Mouse (Mus musculus) cerebellum, postnatal 14 days (tissue): Measurements from ENCODE around the gene Epha3.

ENCODE experiments used
- DNase-seq, 2 experiments: peaks; one replicate each; pipeline ENCODE4 v3.0.0; 2021; ENCODE audit warnings: mixed read lengths in 2 of 2

The Epha3 gene

DNA sequence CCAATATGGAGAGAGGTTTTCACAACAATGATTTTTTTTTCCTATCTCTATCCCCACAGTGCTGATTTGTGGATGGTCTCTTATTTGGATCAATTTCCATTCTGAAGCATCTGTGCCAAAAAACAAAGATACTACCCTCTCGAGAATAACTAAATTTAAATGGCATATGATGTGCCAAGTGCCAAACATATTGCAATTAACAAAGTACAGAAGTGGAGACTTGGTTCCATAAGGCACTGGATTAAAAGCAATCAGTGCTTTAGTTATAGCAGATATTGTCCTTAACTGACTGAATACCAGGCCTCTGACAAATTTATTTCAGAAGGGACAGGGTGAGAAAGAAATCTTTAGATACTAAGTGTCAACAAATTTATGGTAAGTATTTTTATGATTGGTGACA, 81.9 kb downstream of the Epha3 start:
- no peak for DNase-seq

DNA sequence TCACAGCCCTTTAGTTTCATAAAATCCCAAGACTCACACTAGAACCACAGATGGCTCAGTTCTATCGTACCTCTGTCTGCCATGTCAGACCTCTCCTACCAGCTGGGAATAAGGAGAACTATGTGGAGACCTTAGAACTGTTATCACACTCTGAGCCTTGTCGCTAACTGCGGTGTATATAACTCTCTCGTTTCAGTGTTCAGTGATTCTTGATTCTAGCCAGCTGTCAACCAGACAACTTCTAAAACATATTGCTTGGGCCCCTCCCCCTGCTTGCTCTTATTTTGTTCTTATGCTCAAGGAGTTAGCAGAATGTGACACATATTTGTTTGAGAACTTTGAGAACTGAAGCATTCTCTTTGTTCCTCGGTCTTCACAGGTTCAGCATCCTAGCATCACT, 83.8 kb downstream of the Epha3 start:
- no peak for DNase-seq

DNA sequence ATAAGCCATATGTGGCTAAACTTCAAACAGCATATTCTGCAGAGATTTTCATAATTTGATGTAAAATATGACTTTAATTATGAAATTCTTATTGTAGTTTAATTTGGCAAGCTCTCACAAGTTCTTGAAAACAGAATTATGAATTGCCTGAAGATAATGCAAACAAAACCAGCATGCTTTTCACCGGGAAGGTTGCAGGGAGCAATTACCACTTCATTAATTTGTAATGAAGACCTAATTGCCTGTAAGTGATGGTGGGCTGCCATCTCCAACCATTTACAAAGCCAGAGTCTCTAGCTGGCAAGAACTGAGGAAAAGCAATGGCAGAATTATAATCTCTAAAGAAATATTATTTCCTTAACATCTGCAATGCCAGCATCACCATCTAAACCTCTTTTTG, 86.2 kb downstream of the Epha3 start:
- no peak for DNase-seq

DNA sequence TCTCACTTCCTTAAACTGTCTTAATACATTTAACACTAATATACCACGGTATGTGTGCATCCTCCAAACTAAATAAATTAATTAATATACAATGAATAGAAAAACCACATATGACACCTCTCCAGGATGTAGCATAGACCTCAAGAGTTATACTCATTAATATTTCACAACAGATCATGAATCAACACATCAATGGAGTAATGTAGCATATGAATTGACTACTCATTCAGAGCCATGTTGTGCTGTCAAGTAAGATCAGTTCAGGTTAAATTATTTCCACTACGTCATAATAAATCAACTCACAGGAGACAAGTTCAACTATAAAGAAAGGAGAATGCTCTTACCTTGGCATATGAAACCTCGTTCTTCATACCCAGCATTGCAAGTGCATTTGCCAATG, 91.4 kb downstream of the Epha3 start:
- DNase-seq: no peak

DNA sequence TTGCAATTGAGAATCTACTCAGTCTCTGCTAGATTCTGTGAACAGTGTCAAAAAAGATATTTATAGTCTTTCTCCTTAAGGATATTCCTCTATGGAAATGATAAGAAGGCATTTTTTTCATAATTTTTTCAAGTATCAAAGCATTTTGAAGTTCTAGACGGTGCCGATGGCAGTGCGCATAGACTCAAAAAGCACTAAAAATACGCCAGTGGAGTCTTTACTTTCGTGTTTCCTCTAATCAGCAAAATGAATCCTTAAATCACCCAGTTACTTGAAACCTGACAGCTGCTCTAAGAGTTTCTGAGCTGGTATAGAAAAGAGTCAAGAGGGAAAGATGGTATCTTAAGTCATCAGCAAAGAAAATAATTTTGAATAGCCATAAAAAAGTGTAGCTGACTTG, 96.4 kb downstream of the Epha3 start:
- DNase-seq: no peak

DNA sequence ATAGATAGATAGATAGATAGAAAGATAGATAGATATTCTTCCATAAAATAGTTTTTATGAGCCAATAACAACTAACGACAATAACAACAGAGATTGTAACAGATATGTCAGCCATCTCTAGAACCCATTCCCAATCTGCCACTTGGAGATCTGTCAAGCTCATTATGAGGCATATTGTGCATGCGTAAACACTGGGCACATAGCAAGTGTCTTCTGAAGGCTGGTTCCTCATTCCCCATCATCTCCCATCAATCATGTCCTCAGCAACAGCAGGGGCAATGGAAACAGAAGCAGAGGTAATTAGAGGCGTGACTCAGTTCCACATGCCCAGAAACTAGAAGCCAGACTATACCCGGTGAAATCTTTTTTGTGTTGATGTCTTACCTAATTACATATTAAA, 102.8 kb downstream of the Epha3 start:
- DNase-seq: no peak

DNA sequence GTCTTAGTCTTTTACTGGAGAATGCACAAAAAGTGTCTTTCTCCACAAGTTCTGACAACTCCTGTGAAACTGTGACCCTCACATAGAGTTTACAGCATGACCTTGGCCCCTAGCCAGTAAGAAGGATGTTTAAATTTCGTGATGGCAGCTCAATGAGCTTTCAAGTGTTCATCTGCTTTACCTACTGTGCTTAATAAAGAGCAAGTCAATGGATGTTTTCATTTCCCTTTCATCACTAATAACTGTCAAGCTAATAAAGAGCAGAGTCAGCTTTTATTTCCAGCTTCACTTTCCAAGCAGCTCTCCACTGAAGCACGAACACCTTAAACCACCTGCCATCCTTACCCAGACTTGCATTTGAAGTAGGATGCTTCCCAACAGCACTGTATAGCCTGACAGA, 103.9 kb downstream of the Epha3 start:
- DNase-seq: no peak

DNA sequence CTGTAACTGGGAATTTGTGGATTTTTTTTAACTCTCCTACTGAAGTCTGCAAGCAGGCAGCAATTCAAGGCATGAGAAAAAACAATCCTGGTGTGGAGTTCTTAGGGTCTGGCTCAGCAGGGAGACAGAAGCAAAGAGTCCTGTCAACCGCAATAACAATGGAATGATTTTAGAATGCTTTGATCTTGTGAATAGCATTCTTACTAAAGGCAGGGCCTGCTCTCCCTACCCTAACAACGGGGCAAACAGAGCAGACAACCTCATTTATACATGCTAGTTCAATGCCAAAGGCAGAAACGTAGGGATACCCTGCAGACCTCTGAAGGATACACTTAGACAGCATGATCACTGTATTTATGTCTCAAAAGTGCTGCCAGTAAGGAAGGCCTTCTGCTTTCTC, 110.9 kb downstream of the Epha3 start:
- no peak for DNase-seq

DNA sequence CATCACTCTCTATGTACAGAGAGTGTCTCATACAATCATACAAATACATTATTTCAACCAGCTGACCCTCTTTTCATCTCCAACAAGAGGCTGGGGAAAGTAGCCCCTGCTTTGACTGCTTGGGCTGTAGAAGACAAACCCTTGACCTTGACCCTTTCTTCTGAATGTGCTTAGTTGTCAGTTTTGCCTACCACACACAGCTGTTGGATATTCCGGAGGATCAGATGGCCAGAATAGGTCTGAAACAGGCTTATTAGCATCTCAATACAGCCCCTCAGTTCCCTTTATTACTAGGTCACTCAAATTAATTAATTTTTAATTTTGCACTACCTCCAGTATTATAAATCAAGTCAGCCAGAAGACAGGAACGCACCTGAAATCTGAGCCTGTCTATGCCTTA, 116.2 kb downstream of the Epha3 start:
- DNase-seq: no peak

DNA sequence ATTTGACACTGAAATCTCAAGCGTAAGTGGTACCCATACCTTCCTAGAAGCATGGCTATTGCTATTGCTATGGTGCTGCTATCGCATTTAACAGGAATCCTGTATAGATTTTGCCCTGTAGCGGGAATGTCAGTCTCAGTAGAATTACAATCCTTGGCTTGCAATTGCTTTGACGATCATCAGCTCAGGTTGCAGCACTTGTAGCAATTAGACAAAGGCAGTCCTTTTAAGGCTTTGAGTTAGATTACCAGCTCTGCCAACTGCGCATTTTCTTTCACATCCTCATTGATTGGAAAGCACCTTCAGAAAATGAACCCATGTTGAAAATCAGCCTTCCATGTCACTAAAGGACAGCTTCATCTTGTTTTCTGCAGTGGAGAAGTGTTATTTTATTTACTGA, 118.5 kb downstream of the Epha3 start:
- DNase-seq: no peak

DNA sequence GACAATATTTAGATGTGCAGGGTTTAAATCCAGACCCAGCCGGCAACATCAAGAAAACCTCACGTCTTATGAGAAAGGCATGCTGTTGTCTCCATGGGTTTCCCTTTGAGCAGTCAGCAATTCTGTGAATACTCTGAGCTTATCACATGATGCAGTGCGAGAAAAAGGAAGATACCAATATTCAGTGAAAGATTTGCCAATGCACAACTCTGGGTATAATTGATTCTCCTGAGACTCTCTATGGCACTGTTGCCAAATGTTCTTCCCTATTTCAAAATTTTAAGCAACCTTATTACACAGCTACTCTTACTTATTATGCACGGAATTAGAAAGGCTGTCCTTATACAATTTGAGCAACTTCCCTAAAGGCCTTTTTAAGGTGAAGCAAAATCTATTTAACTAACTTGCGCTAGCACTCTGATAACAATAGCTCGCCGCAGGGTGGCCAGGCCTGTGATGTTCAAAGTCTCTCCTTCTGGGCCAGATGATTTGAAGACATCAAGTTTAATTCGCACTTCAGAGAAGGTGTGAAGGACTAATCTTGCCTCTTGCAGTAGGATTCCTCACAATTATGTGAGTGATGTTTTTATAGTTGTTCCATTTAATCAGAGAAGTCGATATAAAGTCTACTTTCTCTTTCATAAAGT, 120.6 kb downstream of the Epha3 start:
- DNase-seq: no peak

DNA sequence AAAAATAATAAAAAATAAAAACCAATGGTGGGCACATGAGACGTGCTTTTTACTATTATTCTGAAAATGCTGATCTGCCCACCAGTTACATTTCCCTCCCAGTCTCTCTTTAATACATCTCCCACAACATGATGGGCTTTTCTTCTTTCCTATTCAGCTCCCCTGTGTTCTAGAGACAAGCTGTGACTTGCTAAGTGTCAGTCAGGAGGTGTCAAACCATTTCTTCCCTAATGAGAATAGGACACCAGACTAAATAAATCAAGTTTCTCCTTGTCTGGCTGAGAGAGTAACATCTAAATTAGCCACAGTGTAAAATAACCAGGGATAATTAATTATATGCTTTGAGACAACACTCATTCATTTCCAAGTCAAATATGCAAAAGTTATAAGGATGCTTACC, 144.7 kb downstream of the Epha3 start:
- DNase-seq: no peak

DNA sequence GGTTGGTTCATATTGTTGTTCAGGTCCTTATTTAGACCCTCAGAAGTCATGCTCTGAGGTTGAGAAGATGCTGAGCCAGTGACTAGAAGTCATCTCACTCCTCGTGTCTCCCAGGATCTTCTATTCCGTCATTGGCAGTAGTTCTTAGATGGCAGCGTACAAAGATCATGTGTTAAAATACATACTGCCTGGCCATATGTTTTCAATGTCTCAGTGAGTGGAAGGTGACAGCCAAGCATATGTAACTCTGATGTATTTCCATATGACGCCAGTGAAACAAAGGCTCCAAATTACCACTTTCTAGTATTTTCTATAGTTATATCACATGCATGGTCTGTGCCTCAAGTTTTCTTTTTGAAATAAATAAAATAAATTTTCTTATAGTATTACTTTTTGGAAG, 146.7 kb downstream of the Epha3 start:
- DNase-seq: no peak

DNA sequence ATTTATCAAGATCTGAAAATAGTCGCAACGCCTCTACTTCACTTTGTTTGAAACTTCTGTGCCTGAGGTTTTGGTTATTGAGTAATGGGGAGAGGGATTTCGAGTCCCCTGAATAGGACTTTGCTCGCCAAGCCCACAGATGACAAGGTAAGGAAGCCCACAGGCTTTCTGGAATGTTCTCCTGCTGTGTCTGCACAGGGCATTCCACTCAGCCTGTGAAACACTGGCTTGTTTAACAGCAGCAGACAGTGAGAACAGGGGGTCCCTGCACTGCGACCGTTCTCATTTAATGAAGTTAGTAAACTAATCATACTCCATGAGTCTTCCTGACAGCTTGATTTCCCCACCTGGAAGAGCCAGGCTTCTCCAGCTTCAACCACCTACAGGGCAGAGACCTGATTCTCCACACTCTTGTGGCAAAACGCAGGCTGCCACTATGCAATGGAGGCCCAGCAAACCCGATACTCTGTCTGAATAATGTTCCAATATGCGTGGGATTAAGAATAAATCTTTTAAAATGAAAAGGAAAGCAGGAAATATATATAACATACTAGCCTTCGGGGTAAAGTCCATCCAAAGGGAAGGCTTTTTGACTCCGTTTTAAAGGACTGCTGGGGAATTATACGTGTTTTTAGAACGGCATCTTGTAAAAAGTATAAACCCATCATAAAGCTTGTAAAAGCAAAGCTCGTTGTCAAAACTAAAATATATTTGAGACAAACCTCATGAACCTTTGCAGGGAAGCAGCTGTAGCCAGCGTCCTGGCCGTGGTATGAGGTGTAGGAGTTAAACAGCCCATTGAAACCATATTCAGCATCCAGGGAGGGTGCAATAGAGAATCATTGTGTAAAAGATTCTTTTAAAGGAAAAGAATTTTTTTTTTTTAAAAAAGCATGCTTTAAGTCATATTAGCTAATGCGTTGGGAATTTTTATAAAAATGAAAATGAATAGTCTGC, 156.8 kb downstream of the Epha3 start:
- no peak for DNase-seq

DNA sequence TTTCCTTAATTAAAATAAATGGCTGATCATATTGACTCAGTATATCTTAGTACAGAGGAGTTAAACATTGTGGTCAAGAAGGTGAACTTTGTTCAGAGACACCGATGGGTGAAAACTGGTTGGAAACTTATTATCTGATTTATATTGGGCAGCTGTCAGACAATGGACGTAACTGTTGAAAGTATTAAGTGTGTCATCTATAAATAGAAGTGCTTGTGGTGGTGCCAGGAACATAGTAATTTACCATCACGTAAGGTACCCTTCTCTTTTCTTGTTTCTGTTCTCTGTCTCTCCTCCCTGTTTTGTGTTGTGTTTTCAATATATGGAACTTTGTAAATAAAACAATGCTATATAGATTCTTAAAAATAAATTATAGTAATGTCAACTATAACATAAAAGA, 174.6 kb downstream of the Epha3 start:
- DNase-seq: no peak

DNA sequence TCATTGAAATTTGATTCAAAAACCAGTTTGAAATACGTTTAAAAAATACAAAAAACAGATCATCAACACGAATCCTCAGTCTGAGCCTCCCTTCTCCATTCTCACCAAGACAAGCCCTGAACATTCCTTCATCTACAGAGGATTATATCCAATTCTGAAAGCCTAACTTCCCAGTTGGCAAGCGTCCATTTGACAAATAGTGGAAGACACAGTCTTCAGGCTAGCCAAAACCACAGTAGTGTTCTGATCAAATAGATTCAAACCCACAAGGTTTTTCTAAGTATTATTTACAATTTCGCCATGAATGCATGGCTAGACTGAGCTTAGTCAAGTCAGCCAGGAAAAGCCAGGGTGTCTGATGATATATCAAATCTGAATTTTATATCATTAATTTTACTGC, 179.8 kb downstream of the Epha3 start:
- peak; percentile 11 to 39 for DNase-seq

DNA sequence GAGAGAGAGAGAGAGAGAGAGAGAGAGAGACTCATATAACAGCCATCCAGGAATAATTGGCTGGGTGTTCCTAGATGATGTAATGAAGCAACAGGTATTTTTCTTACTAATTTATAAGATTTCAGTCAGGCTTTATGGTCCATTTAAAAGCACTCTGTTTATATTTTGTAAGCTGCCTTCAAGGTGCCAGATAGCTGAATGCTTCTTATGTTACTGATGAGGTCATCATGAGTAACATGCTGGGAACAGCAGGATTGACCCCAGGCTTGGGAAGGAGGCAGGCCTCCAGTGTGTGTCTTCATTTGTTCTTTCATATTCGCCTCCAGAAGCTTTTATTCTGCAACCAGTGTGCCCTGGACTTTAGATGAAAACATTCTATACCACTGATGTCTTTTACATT, 189.5 kb downstream of the Epha3 start:
- peak; percentile 10 to 30 for DNase-seq

DNA sequence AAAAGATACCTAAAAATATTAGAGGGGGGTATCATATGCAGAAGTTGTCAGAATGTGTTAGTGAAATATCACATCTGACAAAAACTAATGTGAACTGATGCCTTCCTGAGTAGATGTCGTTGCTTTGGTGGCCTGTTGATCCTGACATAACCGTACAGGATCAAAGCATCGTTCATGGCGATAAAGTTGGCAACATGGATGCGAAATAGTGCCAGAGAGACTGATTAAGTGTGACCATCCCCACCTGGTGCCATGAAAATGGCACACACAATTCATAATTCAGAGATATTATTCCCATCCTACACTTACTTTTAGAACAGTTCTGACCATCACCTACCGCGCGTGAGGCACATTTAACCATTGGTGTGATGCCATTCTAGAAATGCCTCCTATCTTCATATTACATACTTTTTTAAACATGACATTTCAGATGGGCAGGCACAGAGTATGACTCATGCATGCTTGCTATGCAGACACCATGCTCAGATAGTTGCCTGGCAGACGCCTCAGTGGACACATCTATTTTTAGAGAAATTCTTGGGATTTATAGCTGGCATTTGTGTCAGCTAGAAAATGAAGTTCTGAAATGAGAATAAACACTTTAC, 190.6 kb downstream of the Epha3 start:
- peak; percentile 71 to 84 for DNase-seq

DNA sequence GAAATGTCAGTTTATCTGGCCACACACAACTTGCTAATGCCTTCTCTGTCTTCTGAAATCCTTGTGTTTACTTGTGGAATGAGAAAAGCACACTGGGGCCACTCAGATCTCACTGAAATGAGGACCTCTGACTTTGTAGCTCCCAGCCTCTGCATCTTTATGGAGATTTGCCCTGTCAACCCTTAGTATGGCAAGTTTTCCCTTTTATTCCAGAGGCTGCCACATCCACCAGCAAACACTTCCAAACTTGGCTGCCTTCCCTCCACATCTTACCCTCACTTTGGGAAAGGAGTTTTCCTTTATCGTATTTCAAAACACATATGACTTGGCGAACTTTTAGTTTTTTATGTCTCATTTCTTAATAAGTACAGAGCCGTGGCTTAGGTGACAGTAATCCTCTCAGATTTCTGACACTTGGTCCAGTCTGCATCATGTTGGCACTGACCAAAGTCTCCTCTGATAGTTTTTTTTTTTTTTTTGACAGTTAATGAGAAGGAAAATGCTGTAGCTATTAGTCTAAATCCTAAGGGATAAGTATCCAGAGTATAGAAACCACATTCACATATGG, 198.0 kb downstream of the Epha3 start:
- no peak for DNase-seq

DNA sequence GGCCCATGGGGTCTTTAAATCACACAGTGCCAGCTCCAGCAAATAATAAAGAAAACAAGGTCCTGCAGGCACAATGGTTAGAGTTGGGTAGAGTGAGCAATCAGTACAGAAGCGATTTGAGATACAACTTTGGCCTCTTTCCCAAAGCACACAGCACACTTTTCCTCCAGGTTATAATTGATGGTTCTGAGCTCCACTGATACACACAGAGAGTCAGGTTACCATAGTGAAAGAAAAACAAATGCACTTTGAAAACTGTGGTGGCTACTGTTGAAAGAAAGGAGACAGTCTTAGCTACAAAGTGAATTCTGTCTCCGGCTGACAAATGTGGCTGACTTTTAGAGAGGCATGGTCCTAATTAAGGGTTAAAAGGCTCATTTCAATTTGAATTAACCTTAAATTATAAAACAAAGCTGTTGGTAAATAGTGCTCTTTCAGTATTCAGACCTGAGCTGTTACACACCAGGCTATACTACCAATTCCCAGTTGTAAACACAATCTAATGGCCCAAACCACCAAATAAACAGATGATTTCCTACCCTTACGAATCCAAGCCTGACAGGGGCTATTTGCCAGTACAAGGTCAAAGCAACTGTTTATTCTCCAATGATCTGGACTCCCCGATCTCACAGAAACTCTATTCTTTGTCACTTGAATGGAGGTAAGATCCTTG, 205.5 kb downstream of the Epha3 start:
- DNase-seq: no peak

DNA sequence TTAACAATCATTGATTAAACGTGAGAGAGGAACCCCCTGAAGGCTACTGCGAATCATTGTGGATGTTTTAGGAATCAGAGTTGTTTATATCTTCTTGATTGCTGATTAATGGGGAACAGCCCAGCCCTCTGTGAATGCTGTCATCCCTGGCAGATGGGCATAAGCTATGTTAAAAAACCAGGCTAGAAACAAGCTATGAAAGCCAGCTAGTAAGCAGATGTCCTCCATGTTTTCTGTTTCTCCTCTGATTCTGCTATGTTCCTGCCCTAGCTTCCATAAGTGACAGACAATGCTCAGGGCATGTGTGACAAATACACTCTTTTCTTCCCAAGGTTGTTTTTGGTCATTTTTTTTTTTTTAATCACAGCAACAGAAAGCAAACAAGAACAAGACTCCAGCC, 206.2 kb downstream of the Epha3 start:
- DNase-seq: peak in 1 of 2 experiments; percentile 24

DNA sequence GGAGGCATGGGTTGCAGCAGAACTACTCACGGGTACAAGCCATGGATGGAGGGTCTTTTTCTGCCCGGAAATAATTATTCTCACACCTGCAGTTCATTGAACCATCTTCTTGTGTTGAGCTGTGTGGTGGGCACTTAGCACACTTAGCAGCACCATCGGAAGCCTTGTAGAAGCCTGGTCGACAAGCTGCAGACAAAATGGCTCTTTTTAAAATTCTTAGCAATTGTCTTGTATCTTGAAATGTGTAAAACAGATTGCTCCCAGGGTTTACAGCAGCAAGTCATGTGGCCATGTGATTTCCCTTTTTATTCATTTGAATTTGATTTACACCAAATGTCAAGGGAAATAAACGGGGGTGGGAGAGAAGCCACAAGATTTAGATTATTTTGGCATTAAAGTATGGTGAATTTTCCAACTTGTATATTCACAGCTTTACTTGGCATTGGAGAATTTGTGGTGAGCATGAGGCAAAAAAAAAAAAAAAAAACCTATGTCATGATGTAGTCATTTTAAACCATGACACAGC, 210.5 kb downstream of the Epha3 start:
- DNase-seq: no peak

DNA sequence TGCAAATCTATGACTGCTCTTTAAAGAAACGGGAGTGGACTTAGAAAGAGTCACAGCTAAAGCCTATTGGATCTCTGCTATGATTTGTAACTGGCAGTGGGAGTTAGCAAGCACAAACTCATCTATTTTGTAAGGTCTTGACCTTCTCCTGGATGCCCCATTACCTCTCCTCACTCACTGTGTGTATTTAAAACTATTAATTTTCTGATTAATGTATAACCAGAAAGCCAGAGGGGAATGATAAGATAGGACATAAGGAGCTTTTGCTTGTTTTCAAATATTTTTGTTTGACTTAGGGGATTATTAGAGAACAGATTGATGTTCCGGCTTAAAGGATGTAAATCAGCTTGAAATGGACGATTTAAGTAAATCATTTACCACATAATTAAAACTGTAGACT, 213.2 kb downstream of the Epha3 start:
- no peak for DNase-seq
